Mouse (Mus musculus): ENCODE data around the gene Frmd6.

The Frmd6 gene

DNA sequence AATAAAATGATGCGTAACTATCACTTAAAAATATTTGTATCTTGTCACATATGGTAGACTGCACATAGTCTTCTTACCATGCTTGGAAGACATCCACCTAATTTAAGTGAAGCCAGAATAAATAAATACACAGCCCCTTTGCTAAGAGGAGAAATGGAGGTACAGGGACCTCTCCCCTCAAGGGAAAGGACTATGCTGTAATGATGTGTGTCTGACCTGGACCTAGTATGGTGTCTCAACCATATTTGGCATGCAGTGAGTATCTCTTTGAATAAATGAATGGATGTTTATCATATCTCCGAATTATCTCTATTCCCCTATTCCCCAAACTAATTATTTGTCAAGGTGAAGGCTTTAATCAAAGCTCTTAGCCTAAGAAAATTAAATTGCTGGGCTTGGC lies 15.4 kb upstream of the Frmd6 start:
- no peak for DNase-seq

DNA sequence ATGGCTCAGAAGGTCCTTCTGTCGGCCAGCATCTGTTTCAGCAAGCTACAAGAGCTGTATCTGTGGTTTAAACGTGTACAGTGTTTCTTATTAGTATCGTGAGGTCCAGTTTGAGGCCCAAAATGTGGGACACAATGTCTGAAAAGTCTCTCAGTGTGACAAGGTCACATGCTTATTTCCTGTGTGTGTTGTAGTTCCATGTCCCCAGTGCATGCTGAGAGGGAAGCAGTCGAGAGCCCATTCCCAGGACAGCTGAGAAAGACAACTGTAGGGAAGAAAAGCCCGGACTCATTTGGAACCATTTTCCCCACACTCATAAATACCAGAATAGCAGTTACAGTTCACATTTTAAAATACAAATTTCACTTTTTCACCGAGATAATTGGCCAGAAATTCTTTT lies 13.5 kb upstream of the Frmd6 start:
- DNase-seq = no peak

DNA sequence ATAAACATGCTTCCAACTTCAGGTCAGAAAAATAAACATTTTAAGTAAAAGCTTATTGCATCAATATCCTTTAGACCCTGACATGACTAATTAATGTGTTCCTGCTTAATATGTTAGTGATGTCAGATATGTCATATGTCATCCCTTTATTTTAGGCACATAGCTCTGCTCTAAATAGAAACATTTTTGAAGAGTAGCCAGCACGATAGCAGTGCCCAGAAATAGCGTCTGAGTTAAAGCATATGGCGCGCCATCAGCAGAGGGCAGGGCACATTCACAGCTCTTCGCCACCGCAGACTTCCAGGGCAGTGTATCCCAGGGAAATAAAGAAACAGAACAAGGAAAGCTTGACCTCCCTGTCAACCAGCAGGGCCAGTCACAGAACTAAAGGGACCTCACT lies 13.1 kb upstream of the Frmd6 start:
- no peak for DNase-seq

DNA sequence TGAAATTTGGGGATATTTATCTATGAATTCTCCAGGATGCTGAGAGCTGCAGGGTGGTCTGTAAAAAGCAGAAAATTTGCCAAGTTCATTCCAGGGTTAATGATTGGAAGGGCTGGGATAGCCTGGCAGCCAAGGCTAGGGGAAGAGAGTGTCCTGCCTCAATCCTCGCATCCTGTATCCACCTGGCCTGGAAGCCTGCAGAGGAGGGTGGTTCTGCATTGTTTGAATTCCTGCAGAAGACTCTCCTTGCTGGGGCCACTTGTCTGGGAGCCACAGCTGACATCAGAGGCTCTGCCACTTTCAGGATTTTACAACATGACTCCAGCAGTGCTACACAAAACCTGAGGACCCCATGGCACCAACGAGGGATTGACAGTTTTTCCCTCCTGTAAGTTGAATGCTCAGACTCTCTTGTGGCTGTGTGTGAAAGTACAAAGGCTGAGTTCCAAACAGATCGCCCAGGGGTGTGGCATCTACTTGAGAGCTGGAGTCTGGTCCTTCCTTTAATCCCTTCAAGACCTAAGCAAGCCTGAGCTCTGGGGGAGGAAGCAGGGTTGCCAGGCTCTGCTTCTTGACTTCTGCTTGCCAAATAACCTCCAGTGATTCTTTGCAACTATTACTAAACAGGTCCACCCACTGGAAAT lies 12.4 kb upstream of the Frmd6 start:
- DNase-seq = no peak

DNA sequence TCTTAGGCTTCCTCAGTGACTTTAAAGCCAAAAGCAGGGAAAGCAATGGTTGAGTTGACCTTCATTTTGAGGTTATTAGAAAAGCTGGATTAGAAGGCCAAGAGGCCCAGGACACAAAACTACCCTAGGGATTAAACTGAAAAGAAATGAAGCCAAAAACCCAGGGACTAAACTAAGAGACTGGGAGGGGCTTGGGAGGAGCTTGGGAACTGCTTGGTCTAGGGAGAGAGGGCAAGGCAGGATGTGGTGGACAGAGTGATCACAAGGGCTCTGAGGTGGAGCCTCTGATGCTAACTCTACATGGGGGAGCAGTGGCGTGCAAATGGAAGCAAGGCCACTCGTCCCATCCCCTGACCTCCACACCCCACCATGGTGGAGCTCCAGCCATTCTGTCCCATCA lies 8.6 kb upstream of the Frmd6 start:
- no peak for DNase-seq

DNA sequence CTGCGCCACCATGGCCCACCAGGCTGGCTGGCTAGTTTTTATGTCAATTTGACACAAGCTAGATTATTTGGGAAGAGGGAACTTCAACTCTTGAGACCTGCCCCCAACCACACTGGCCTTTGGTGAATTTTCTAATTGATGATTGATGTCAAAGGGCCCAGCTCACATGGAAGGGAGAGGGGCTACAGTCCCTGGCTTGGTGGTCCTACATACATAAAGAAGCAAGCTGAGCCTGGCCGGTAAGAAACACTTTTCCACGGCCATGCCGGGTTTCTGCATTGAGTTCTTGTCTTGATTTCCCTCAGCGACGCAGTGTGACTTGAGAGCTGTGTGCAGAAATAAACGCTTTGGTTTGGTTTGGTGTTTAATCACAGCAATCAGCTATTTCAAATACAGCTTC lies 1.3 kb upstream of the Frmd6 start:
- no peak for DNase-seq

DNA sequence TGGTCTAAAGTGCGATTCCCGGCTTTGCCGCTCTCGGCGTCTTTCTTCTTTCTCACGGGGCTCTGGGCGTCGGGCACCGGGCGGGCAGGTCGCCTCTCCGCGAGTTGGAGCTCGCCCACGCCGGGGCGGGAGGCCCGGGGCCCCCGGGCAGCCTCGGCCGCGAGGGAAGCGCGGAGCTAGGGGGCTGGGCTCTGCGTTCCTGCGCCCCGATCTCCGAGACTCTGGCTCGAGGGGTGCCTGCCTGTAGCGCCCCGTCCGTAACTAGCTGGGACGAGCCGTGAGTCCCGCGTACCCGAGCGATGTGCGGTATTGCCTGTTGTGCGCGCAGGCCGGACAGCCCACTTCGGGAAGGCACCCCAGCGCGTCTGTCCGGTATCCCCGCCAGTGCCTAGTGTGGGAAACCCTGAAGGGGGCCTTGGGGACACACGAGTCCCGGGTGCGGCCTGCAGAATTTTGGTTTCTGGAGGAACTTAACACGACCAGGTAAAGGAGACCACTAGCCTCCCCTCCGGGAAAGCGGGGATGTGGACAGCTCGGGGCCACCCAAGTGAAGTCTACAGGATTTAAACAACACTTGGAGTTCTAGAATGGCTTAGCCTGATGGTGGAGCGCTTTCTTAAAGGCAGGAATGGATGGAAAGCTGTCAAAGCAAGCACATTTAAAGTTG lies 470 bp downstream of the Frmd6 start:
- DNase-seq = peak; percentile 56

DNA sequence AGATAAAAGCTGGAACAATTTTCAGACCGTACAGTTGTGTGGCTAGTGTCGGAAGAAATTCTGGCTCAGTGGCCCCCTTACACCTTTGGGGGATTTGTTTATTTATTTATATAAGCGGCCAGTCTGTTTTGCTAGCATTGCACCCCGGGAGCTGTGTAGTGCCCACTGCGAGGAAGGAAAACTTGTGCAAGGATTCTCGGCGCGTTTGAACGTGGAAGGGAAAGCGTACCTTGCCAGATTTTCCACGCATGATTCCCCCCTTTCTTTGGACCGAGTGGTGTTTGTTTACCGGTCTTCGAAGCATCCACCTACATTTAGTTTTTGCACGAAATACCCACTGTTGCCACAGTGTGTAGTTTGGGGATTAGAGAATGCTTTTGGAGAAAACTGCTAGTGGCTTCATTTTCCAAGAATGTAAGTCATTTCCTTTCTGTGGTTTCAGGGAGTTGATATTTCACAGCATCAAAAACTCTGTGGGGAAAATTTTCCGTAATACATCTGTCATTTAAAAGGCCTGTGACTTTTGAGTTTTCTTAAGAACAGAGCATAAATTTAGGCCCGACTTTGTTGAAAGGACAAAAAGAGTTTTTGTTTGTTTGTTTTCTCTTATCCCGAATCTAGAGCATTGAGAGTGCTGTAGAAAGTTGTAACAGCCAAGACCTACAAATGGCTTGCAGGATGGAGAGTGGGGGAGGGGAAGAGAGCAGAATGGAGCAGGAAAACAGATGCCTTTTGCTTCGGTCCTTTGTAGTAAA lies 1.2 kb downstream of the Frmd6 start:
- DNase-seq = no peak

DNA sequence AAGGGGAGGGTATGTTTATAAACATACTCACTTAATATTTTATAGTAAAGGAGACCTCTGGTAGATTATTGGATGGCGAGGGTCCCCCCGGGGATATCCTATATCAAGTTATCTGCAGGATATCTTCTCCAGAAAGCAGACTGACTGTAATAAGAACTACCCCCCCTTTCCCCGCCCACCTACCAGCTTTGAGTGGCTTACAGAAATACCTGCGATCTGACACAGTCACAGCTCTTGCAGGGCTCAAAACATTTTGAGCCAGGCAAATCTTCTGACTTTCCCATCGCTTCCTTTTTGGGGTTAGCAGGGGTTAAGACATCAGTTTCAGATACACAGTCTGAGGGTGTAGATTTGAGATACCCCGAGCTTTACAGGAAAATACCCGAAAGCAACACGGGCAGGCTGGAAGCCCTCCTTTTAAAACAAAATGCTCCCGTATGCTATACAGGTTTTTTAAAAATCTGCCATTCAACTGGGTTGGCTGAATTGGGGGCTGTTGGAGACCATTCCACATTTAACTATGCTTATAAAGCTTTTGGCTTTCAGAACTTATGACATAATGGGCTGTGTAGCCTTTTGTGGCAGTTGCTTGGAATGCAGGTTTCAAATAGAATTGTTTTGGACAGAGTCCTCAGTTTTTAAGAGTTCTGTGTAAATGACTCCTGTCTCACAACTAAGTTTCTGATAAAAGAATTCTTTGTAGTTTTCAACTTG lies 2.0 kb downstream of the Frmd6 start:
- DNase-seq = no peak

DNA sequence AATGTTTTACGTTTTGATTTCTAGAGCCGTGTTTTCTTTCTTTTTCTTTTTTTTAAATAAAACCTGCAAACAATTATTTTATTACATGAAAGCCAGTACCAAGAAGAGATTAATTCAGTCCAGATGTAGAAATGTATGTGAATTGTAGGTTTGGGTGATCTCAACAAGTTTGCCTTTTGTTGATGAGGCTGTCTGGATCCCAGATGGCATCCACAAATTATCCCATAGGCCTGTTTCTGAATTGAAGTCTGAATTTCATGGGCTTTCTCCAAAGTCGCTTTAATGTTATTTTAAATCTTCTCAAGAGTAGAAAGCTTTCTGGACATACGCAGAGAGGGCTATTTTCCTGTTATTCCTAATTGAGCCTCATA lies 2.6 kb downstream of the Frmd6 start:
- DNase-seq = no peak

DNA sequence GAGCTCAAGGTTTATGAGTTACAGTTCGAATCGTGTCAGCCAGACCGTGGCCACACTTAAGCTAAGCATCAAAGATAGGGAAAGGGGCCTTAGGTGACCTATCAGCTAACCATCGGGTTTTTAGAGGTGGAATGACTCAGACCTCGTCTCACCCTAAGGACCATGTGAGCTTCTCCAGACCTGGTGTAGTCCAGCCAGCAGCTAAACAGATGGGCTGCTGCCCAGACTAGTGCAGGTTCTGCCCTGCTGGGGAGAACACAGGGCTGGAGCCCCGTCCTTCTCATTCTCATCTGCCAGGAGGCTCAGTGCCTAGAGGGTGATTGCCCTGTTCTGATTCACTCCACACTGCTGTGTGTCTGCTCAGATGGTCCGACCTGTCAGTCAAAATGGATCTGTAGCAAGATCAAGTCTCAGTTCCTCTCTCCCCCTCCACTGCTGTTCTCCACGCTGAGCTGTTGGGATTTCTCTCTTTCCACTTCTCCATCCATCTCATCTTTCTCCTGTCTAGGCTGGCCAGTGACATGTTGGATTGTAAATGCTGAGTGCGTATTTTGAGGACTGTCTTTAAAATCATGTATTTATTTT lies 5.8 kb downstream of the Frmd6 start:
- DNase-seq = no peak

DNA sequence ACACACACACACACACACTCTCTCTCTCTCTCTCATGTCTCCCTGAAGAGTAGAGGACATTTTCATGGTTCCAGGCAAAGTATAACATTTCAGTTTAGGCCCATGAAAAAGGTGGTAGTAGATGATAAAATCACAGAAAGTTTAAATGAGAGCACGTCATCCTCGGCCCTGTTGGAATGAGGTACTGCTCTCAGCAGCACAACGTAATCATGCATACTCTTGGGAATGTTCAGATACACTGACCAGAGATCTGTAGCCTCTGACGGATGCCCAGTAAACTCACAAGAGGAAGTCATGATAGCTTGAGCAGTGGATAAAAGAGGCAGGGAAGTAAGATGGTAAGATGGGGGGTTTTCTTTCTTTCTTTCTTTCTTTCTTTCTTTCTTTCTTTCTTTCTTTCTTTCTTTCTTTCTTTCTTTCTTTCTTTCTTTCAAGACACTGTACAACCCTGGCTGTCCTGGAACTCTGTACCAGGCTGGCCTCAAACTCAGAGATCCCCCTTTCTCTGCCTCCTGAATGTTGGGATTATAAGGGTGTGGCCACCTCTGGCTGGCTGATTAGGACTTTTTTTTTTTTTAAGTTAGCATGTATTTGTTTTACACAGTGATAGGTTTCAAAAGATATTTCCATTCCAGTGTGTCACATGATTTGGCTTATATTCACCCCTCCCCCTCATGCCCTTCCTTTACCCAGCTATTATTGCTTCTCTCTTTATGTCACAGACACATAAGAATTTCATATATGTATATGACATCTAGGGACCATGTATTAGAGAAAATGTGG lies 7.1 kb downstream of the Frmd6 start:
- DNase-seq = no peak

DNA sequence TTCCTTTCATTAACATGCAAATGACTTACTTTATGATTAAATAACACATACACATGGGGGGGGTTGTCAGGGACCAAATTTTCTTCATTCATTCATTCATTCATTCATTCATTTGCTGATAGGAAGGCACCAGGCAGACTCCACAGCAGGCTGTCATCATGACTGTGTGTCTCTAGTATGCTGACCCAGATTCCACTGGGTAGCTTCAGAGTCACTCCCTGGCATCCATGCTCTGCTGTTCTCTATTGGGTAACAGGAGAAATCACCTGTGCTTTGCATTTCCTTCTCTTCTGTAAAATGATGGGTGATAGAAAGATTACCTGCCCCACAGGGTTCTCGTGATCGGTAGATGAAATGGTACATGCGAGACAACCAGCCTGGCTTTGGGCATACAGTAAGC lies 7.7 kb downstream of the Frmd6 start:
- DNase-seq = no peak

DNA sequence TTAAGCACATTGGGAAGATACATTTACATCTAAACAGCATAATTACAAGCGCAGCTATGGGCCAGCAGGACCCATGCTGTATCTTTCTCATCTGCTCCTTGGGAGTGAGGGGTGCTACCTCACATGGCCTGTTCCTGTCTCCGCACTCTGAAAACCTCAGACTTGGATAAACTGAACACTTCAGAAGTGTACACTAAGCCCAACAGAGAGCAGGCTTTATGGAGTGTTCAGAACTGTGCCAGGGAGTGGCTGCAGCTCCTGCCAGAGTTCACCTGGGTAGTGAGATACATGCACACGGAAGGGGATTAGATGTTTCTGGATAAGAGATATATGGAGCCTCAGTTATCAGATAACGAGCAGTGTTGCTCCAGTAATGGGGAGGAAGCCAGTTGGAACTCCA lies 8.7 kb downstream of the Frmd6 start:
- no peak for DNase-seq

DNA sequence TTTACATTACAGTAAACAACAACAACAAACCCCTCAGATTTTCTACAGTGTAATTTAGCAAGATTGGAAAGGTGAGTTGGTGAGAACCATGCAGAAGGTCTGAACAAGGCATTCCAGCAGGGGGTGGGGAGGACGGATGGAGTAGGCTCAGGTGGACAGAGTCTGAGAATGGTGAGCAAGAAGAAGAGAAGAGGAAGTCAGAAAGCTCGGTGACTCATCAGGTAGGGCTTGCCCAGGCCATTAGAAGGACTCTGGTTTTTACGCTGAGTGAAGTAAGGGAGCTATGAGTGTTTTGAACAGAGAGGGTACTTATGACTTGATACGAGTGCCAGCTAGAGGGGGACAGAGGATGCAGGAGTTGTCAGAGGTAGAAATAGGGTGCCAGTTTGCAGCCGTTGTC lies 9.7 kb downstream of the Frmd6 start:
- DNase-seq = no peak

DNA sequence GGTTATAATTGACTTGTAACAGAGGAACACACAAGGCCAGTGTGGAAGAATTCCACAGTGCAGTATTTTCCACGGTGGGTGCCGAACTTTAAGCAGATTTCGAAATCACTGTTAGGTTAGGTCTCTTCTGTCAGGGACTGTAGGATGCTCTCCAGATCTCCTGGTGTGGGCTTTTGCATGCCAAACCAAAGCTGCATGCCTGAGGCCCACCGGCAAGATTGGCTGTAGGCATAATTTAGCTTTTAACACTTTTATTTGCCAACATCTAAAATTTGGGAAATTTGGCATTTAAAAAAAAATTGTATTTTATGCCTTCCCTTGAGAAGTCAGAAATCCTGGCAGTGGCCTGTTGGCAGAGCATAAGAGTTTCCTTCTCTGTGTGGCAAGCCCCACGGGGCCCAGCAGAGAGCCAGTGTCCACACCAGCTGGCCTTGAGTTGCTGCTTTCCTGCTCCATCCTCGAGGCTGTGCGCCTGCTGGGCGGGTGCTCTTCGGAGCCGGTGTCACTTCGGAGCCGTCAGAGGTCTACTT lies 12.5 kb downstream of the Frmd6 start:
- DNase-seq = no peak

DNA sequence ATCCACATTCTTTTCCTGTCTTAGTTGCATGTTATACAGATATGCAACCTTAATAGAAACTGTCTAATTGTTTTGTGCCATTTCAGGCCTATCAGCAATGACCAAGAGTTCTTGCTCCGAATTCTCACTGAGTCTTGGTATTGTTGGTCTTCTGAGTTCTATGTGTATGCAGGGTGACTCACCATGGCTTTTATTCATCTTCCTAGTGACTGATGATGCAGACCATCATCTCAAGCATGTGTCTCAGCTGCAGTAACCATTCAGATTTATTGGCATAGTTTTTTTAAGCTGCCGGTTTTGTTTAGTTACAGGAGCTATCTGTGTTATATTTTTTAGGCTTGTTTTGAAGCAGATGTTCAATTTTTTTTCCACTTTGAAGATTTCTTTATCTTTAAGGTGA lies 20.1 kb downstream of the Frmd6 start:
- DNase-seq = no peak

DNA sequence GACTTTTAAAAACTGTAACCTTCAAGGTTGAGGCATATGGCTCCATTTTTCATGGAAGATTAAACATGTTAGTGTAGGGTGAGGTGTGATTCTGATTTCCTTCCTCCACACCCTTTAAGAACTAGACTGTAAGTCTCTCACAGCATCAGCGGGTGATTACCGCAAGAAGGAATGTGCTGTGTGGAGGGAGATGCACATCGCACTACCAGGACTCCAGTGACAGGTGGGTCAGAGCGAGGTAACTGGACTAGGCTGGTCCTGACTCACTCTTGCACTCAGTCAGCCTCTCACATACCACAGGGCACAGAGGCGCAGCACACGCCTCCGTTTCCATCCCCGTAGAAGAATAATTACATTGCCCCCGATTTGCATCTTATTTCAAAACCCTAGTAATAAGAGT lies 23.7 kb downstream of the Frmd6 start:
- DNase-seq = no peak

DNA sequence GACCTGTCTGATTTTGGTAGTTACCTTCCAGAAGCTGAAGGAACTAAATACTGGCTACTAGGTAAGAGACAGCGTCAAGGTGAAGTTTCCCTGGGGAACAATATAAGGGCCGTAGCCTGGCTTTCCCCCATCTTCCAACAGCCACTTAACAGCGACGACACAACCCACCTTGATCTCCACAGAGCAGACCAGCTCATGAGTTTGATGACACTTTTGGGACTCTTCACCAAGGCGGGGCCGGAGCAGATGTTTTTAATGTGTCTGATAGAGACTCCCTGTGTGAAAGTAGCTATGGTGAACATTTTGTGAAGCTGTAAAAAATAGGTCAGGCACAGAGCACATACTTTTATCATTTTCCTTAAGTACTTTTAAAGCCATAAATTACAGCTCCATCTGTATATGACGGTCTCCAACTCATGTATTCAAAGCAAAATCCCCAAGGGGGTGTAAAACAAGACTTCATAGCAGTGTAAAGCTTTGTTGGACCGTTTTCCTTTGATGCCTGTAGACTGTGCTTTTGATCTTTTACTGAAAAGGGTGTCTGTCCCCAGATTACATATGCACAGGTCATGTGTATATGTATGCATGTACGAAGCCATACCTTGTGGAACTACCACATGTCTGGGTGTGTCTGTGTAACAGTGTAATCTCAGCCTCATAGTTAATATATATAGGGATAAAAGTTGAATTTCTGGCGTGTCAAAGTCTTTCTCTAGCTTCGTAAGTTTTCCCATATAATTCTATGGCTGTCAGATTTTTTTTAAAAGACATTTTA lies 24.4 kb downstream of the Frmd6 start:
- DNase-seq = no peak

DNA sequence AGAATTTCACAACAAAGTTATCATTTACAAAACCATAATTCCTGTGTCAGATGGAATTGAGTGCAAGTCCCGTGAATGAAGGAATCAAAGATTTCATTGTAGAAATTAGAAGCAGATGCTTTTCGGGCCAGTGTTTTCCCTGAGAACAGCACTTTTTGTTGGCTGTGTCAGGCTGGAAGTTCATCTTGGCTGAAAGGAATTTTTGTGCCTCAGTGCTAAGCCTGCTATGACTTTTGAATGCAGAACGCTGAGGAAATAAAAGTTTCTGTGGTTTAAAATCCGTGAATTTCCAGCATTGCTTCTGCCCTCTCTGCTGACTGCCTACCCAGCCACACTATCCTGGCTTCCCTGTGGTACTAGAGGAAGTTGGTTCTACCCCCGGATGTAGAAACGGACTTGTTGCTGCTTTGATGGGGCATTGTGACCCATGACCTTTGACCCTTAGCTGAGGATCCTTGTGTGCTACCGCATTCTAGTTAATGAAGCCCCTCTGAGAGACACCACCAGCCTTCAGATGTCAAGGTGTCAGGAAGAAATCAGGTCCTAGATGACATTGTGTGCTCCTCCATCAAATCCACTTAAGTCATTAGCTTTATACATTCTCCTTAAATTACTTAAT lies 26.1 kb downstream of the Frmd6 start:
- DNase-seq = no peak

DNA sequence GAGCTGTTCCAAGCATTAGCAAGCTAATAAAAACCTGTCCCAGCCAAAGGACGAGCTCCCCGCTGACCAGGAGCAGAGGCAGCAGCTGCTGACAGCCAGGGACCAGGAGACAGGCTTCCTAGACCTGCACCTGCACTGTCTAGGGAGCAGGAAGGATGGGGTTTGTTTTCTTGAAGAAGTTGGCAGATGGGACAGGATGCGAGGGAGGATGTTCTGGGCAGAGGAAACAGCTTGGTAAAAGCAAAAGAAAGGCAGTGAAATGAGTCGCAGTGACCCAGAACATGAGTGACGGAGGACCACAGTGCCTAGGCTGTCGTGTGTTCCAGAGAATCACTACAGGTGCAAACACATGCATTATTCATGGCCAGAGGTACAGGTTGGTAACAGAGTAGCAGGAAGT lies 27.7 kb downstream of the Frmd6 start:
- no peak for DNase-seq

All from right cerebral cortex, postnatal 4 days (tissue).